Mouse (Mus musculus) forebrain, embryonic 14.5 days (tissue): ENCODE data around the gene Oasl1. TPM values are rescaled to one million over a fixed set of nuclear protein-coding genes. Genes with fewer than 3 reads are reported as not detected.

ENCODE experiments used
- ATAC-seq: fragments of 200-750 bp; cut with Nextera tagmentation; 2 replicates; pipeline ENCODE4 v1.8.0; 2017; ENCODE audit warnings: mild to moderate bottlenecking, moderate library complexity
- DNase-seq: peaks from one replicate; pipeline ENCODE4 v3.0.0-alpha.2; 2015; ENCODE audit warnings: low spot score
- H3K27ac ChIP-seq: fragments of 300-500 bp; sonication (generic); 2 replicates; pipeline ENCODE4 v1.5.1; 2014; ENCODE audit warnings: low read depth, mild to moderate bottlenecking, control low read depth, low read length, moderate library complexity
- H3K27me3 ChIP-seq: fragments of 300-500 bp; sonication (generic); replicated peaks from 2 replicates; pipeline ENCODE4 v1.6.1; 2014; ENCODE audit warnings: low read length, control low read depth, mixed read lengths; ENCODE audit not compliant: control insufficient read depth, insufficient read depth
- H3K36me3 ChIP-seq: fragments of 300-500 bp; sonication (generic); 2 replicates; pipeline ENCODE4 v1.6.1; 2014; ENCODE audit warnings: low read length, control low read depth; ENCODE audit not compliant: control insufficient read depth, insufficient read depth
- H3K4me1 ChIP-seq: fragments of 300-500 bp; sonication (generic); 2 replicates; pipeline ENCODE4 v1.6.1; 2014; ENCODE audit warnings: antibody characterized with exemption, low read length, control low read depth; ENCODE audit not compliant: control insufficient read depth, insufficient read depth
- H3K4me2 ChIP-seq: fragments of 300-500 bp; sonication (generic); 2 replicates; pipeline ENCODE4 v1.6.1; 2014; ENCODE audit warnings: mild to moderate bottlenecking, control low read depth, low read length
- H3K4me3 ChIP-seq: fragments of 300-500 bp; sonication (generic); 2 replicates; pipeline ENCODE4 v1.5.1; 2014; ENCODE audit warnings: low read depth, low read length, control low read depth
- H3K9ac ChIP-seq: fragments of 300-500 bp; sonication (generic); 2 replicates; pipeline ENCODE4 v1.6.1; 2014; ENCODE audit warnings: mild to moderate bottlenecking, low read length, control low read depth, moderate library complexity
- H3K9me3 ChIP-seq: fragments of 300-500 bp; sonication (generic); replicated peaks from 2 replicates; pipeline ENCODE4 v1.6.1; 2016; ENCODE audit warnings: low read length, control low read depth, mixed read lengths; ENCODE audit not compliant: control insufficient read depth
- WGBS: fragments of 180-500 bp; shearing (Covaris S2); extraction: QIAGEN DNeasy Blood & Tissue Kit; methylation state at CpG from one replicate; pipeline ENCODE4 v1.1.7; 2014; 5-methylcytosine and 5-hydroxymethylcytosine counted together
- polyA plus RNA-seq: library from polyadenylated mRNA; unstranded; fragments of >200 nt; fragmentation: Nextera tagmentation; extraction: Ambion mirVana; gene quantifications from 2 replicates; pipeline ENCODE4 v1.2.1, GENCODE M21; 2014

The Oasl1 gene
- polyA plus RNA-seq, 1 experiment from 2014 or later = 0.10 TPM

DNA sequence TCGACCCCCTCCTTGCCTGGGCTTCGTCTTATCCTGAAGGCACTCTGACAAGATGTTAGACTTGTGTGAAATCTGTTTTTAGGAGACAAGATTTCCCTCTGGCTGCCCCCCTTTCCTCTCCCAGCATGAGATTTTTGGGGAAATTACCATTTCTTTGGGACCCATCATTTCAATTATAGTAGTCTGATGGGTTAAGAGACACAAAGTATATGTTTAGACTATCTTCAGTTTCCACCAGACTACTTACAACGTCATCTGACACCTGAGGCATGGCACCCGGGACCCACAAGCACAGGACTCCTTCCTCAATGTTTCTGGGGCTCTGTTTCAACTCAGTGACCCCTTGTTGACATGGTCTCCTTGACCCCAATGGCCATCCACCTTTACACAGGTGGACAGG lies 27.5 kb upstream of the Oasl1 start:
- H3K4me2 ChIP-seq = no peak overlapping the region
- no peaks in the 10 kb centered on the region for H3K9me3 ChIP-seq
- no peak overlapping the region for H3K4me3 ChIP-seq
- WGBS = 96% methylated on average over 4 of the region's 4 CpGs
- H3K36me3 ChIP-seq = no peaks in the 10 kb centered on the region
- no peaks in the 10 kb centered on the region for H3K4me1 ChIP-seq
- DNase-seq (no peak), ATAC-seq (no peak)
- no peaks in the 10 kb centered on the region for H3K27me3 ChIP-seq
- no peak overlapping the region for H3K27ac ChIP-seq
- H3K9ac ChIP-seq = no peak overlapping the region

DNA sequence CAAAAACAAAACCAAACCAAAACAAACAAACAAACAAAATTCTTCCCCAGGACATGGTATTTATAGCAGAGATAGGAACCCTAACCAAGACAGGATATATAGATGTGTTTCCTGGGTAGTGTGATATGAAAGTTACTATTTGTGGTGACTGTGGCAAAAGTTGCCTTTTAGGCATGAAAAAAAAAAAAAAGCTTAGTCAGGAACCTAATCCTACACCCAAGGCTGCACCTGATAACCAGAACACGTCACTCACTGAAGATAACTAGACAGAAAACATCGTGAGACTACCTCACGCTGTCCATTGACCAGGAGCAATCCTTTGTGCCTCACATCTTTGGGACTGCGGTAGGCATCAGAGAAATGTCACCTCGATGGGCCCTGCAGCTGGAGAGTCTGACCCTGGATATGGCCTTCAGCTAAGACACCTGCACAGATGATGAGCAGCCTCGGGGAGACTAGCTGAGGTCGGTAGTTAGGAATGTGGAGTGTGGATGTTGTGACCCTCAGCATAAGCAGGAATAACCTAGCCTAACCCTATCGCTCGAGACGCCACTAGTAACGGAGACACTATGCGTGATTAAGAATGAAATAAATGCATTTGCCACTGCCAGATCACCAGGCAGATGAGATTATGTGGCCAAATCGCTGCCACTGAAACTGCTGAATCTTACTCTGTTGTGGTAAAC lies 26.2 kb upstream of the Oasl1 start, which contains the start of gene Oasl2:
Oasl2 (plus strand) TSS at position 249 of the 686 bp plus-strand sequence.
- Histone ChIP-seq H3K9me3 (no peaks in the 10 kb centered on the region), H3K9ac (no peak within 1 kb of the TSS), H3K36me3 (no peaks in the 10 kb centered on the region), H3K4me3 (no peak within 1 kb of the TSS), H3K27ac (no peak within 1 kb of the TSS), H3K27me3 (no peaks in the 10 kb centered on the region), H3K4me2 (no peak within 1 kb of the TSS), H3K4me1 (no peaks in the 10 kb centered on the region)
- DNase-seq = no peak
- WGBS = 68% methylated on average over 13 of the region's 13 CpGs
- ATAC-seq = no peak

GRCm38 (mm10) chr5:114897374-114897793 lies 25.7 kb upstream of the Oasl1 start:
- Histone ChIP-seq H3K9ac (no peak overlapping the region), H3K27me3 (no peaks in the 10 kb centered on the region), H3K4me2 (no peak overlapping the region), H3K36me3 (no peaks in the 10 kb centered on the region), H3K9me3 (no peaks in the 10 kb centered on the region), H3K4me1 (no peaks in the 10 kb centered on the region), H3K27ac (no peak overlapping the region), H3K4me3 (no peak overlapping the region)
- WGBS = 13% methylated on average over 7 of the region's 7 CpGs
- no peak for DNase-seq
- ATAC-seq = no peak

- DNase-seq (no peak), ATAC-seq (no peak)
- H3K36me3 ChIP-seq = no peaks in the 10 kb centered on the region
- H3K4me2 ChIP-seq = no peak overlapping the region
- no peaks in the 10 kb centered on the region for H3K9me3 ChIP-seq
- WGBS = 80% methylated on average over 7 of the region's 7 CpGs
- H3K27ac ChIP-seq = no peak overlapping the region
- no peak overlapping the region for H3K9ac ChIP-seq
- H3K27me3 ChIP-seq = no peaks in the 10 kb centered on the region
- H3K4me1 ChIP-seq = no peaks in the 10 kb centered on the region
- no peak overlapping the region for H3K4me3 ChIP-seq
Measured at GRCm38 (mm10) chr5:114898857-114899256, 24.2 kb upstream of the Oasl1 start.

DNA sequence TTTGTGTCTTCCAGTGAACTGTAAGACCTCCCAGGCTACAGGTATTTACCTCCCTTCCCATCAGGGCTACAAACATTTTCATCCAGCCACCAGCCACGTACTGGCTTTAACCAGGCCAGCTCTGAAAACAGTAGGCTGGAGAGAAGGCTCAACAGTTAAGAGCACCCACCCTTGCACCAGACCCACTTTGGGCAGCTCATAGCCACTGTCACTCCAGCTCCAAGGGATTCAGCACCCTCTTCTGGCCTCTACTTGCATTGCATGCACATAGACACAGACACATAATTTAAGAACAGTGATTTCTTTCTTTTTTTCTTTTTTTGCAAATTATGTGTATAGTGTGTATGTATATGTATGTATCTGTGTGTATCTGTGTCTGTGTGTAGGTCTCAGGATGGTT lies 20.6 kb upstream of the Oasl1 start:
- no peak overlapping the region for H3K9ac ChIP-seq
- no peak overlapping the region for H3K27ac ChIP-seq
- no peak overlapping the region for H3K4me3 ChIP-seq
- no peaks in the 10 kb centered on the region for H3K36me3 ChIP-seq
- WGBS = 23% methylated on average over 1 of the region's 1 CpGs
- ATAC-seq (no peak), DNase-seq (peak; percentile 47)
- H3K4me2 ChIP-seq = no peak overlapping the region
- H3K27me3 ChIP-seq = no peaks in the 10 kb centered on the region
- H3K9me3 ChIP-seq = no peaks in the 10 kb centered on the region
- H3K4me1 ChIP-seq = no peaks in the 10 kb centered on the region

GRCm38 (mm10) chr5:114908598-114909305 lies 14.3 kb upstream of the Oasl1 start:
- Histone ChIP-seq H3K27me3 (no peaks in the 10 kb centered on the region), H3K4me2 (no peak overlapping the region), H3K9me3 (no peaks in the 10 kb centered on the region), H3K4me3 (no peak overlapping the region), H3K9ac (no peak overlapping the region), H3K36me3 (no peaks in the 10 kb centered on the region), H3K27ac (no peak overlapping the region), H3K4me1 (no peaks in the 10 kb centered on the region)
- WGBS = 51% methylated on average over 13 of the region's 13 CpGs
- DNase-seq = no peak
- no peak for ATAC-seq

GRCm38 (mm10) chr5:114913686-114914085 lies 9.4 kb upstream of the Oasl1 start:
- ATAC-seq = no peak
- H3K27me3 ChIP-seq = no peaks in the 10 kb centered on the region
- 68% methylated on average over 4 of the region's 4 CpGs for WGBS

DNA sequence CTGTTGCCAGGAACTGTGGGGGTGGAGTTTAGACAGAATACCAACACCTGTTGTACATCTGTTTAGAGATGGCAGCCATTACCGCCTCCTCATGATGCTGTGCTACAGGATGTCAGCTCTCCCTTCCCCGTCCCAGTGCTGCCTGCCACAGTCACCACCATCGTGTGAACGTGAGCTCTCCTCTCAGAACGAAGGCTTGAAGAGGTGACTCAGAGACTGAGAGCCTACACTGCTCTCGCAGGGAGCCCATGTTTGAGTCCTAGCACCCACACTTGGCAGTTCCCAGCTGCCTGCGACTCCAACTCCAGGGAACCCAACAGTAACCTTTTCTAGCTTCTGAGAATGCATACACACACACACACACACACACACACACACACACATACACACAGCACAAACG lies 8.2 kb upstream of the Oasl1 start:
- no peak overlapping the region for H3K27ac ChIP-seq
- no peak overlapping the region for H3K9ac ChIP-seq
- no peaks in the 10 kb centered on the region for H3K36me3 ChIP-seq
- ATAC-seq (no peak), DNase-seq (no peak)
- 83% methylated on average over 8 of the region's 8 CpGs for WGBS
- no peaks in the 10 kb centered on the region for H3K27me3 ChIP-seq
- no peaks in the 10 kb centered on the region for H3K4me1 ChIP-seq
- H3K4me2 ChIP-seq = no peak overlapping the region
- H3K9me3 ChIP-seq = no peaks in the 10 kb centered on the region
- no peak overlapping the region for H3K4me3 ChIP-seq

More at GRCm38 (mm10) chr5:114913686-114914085, 9.4 kb upstream of the Oasl1 start:
- no peak overlapping the region for H3K27ac ChIP-seq
- H3K4me2 ChIP-seq = no peak overlapping the region
- H3K4me1 ChIP-seq = no peaks in the 10 kb centered on the region
- no peak overlapping the region for H3K9ac ChIP-seq
- no peak for DNase-seq
- H3K9me3 ChIP-seq = no peaks in the 10 kb centered on the region
- H3K36me3 ChIP-seq = no peaks in the 10 kb centered on the region
- H3K4me3 ChIP-seq = no peak overlapping the region

DNA sequence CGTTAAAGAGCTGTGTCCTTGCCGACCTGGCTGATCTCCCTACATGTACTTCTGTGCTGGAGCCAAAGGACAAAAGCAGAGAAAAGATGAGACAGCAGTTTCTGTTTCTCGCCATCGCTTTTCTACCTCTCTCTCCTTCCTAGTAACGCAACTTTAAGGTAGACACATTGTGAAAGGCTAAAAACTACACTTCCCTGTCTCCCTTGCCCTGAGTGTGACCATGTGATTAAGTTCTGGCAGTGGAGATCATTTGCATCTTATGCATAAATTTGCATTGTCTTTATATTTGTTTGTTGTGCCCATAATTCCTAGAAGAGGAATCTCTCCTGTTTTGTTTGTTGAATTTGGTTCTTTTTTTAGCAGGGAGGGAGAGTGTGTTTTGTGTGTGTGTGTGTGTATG lies 7.2 kb upstream of the Oasl1 start:
- 71% methylated on average over 5 of the region's 5 CpGs for WGBS
- H3K4me1 ChIP-seq = no peaks in the 10 kb centered on the region
- no peaks in the 10 kb centered on the region for H3K27me3 ChIP-seq
- DNase-seq (no peak), ATAC-seq (no peak)
- H3K9me3 ChIP-seq = no peaks in the 10 kb centered on the region
- H3K27ac ChIP-seq = no peak overlapping the region
- no peak overlapping the region for H3K9ac ChIP-seq
- no peaks in the 10 kb centered on the region for H3K36me3 ChIP-seq
- H3K4me3 ChIP-seq = no peak overlapping the region
- H3K4me2 ChIP-seq = no peak overlapping the region
